ENCODE assay signal across 8 mouse cellular contexts in the genomic region with DNA sequence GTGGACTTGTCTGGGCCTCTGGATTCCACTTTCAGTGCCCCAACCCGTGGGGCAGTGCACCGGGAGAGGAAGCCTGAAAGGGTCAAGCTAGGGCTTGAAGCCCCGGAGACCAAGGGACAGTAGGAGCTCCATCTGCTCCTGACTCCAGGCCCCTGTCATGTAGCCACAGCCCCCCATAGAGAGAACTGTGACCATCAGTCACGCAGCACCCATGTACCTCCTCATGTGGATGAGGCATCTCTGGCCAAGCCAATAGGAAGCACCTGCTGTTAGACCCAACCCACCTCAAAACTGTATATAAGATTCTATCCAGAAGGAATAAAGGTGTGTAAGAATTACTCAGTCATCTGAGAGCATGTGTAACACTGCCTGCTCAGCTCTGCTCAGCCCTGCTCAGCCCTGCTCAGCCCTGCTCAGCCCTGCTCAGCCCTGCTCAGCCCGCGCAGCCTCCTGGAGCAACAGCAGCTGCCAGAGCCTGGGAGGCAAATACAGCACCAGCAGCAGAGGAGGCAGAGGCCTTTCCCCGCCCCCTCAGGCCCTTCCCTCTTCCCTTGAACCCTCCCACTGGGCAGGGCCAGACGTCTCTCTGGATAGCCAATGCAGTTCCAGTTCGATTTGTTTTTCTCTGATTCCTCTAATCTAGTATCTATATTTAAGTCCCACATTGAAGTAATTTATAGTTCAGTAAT.
A peak's percentile ranks its signal among the peaks of the same experiment; 100 is the strongest.
DNase-seq lines count a peak whose midpoint lies in the region; ATAC-seq lines count a peak whose summit lies in the region.

No protein-coding gene starts in this region.

- no peaks in the 10 kb centered on the region for H3K9me3 ChIP-seq in heart, embryonic 16.5 days (replicated peaks; ENCODE audit: control insufficient read depth, low read length)

- no peak overlapping the region for H3K27ac ChIP-seq in heart, embryonic 16.5 days (ENCODE audit: low read length)

- H3K4me2 ChIP-seq in heart, embryonic 16.5 days (ENCODE audit: low read depth, low read length) = peak overlapping the region; percentile 41

- 32% methylated on average over 9 of the region's 9 CpGs for WGBS in heart, embryonic 16.5 days

- H3K9ac ChIP-seq in heart, embryonic 16.5 days (ENCODE audit: low read length) = no peak overlapping the region

- H3K27me3 ChIP-seq in heart, embryonic 16.5 days (ENCODE audit: control insufficient read depth, insufficient read depth, low read length) = no peaks in the 10 kb centered on the region

- no peak overlapping the region for H3K4me3 ChIP-seq in heart, embryonic 16.5 days (ENCODE audit: low read length)

- no peaks in the 10 kb centered on the region for H3K36me3 ChIP-seq in heart, embryonic 16.5 days (ENCODE audit: control insufficient read depth, insufficient read depth)

- peak; percentile 67 for ATAC-seq in heart, embryonic 16.5 days (replicated peaks; ENCODE audit: extremely low read depth, insufficient read depth, low FRiP score)

- no peaks in the 10 kb centered on the region for H3K4me1 ChIP-seq in heart, embryonic 16.5 days (ENCODE audit: control insufficient read depth, insufficient read depth, low read length)

- peak; percentile 22 to 49 for DNase-seq in left cerebral cortex, adult 18-20 months (ENCODE audit: low spot score in 2 of 2)
- DNase-seq in left cerebral cortex, adult 11 months (ENCODE audit: low spot score) = no peak
- DNase-seq in embryo, embryonic 10.5 days (ENCODE audit: low spot score) = peak; percentile 71
- DNase-seq in kidney, postnatal 4 days = peak; percentile 39 to 61
- peak; percentile 42 for DNase-seq in mesoderm, embryonic 11.5 days (ENCODE audit: low read depth, low spot score)
- peak; percentile 20 for DNase-seq in testis, postnatal 14 days (ENCODE audit: low spot score)
- no peak for DNase-seq in urinary bladder, adult 18-20 months (ENCODE audit: low spot score in 2 of 2)

Comparison
In these comparisons a context has a peak if more than half of its experiments do, and no peak if none do; other contexts are left out.
1. DNase-seq: peak in left cerebral cortex, adult 18-20 months (2 of 2), embryo, embryonic 10.5 days (single experiment), kidney, postnatal 4 days (2 of 2), mesoderm, embryonic 11.5 days (single experiment) and testis, postnatal 14 days (single experiment); none in left cerebral cortex, adult 11 months (single experiment) and urinary bladder, adult 18-20 months (0 of 2).